Mouse (Mus musculus) heart, embryonic 14.5 days (tissue): ENCODE results near the gene Acot6. TPM values are rescaled to one million over a fixed set of nuclear protein-coding genes. Genes with fewer than 3 reads are reported as not detected.
A peak's percentile ranks its signal among the peaks of the same experiment; 100 is the strongest.

ENCODE experiments used
- ATAC-seq: fragments of 200-750 bp; cut with Nextera tagmentation; 2 replicates; pipeline ENCODE4 v1.8.0; 2017; ENCODE audit warnings: low read depth, moderate TSS enrichment; ENCODE audit not compliant: insufficient number of reproducible peaks, insufficient read depth, low FRiP score
- H3K27ac ChIP-seq, 2 experiments: fragments of 200-500 bp in 1 of 2; fragments of 300-500 bp in 1 of 2; sonication (generic) in 1 of 2; replicated peaks in 1 of 2; 2 replicates each; pipeline ENCODE4 v1.5.1; 2012 to 2014; ENCODE audit warnings: low read depth in 2 of 2, low read length in 2 of 2, control low read depth in 1 of 2, mild to moderate bottlenecking in 1 of 2, mixed read lengths in 1 of 2; ENCODE audit not compliant: control insufficient read depth in 1 of 2, insufficient read depth in 1 of 2
- H3K27me3 ChIP-seq: fragments of 300-500 bp; sonication (generic); 2 replicates; pipeline ENCODE4 v1.6.1; 2014; ENCODE audit warnings: mild to moderate bottlenecking, low read length, control low read depth; ENCODE audit not compliant: control insufficient read depth, insufficient read depth
- H3K36me3 ChIP-seq: fragments of 300-500 bp; sonication (generic); 2 replicates; pipeline ENCODE4 v1.6.1; 2014; ENCODE audit warnings: mild to moderate bottlenecking, control low read depth, low read length, mixed read lengths; ENCODE audit not compliant: control insufficient read depth, insufficient read depth
- H3K4me1 ChIP-seq, 2 experiments: fragments of 200-500 bp in 1 of 2; fragments of 300-500 bp in 1 of 2; sonication (generic) in 1 of 2; 2 replicates each; pipeline ENCODE4 v1.6.1; 2012 to 2014; ENCODE audit warnings: low read length in 2 of 2, control low read depth in 1 of 2, mixed read lengths in 1 of 2; ENCODE audit not compliant: control insufficient read depth in 2 of 2, insufficient read depth in 2 of 2
- H3K4me2 ChIP-seq: fragments of 300-500 bp; sonication (generic); 2 replicates; pipeline ENCODE4 v1.6.1; 2014; ENCODE audit warnings: mild to moderate bottlenecking, low read length
- H3K4me3 ChIP-seq, 2 experiments: fragments of 200-500 bp in 1 of 2; fragments of 300-500 bp in 1 of 2; sonication (generic) in 1 of 2; 2 replicates each; pipeline ENCODE4 v1.5.1; 2012 to 2014; ENCODE audit warnings: low read length in 2 of 2, mild to moderate bottlenecking in 2 of 2, control low read depth in 1 of 2, low read depth in 1 of 2, moderate library complexity in 1 of 2; ENCODE audit not compliant: control insufficient read depth in 1 of 2, insufficient read depth in 1 of 2
- H3K9ac ChIP-seq: fragments of 300-500 bp; sonication (generic); 2 replicates; pipeline ENCODE4 v1.6.1; 2014; ENCODE audit warnings: mild to moderate bottlenecking, low read length
- H3K9me3 ChIP-seq: fragments of 300-500 bp; sonication (generic); 2 replicates; pipeline ENCODE4 v1.6.1; 2016; ENCODE audit warnings: low read length, control low read depth; ENCODE audit not compliant: control insufficient read depth
- WGBS: fragments of 180-500 bp; shearing (Covaris S2); extraction: QIAGEN DNeasy Blood & Tissue Kit; methylation state at CpG from one replicate; pipeline ENCODE4 v1.1.7; 2014; 5-methylcytosine and 5-hydroxymethylcytosine counted together
- polyA plus RNA-seq: library from polyadenylated mRNA; unstranded; fragments of >200 nt; fragmentation: Nextera tagmentation; extraction: Ambion mirVana; gene quantifications from 2 replicates; pipeline ENCODE4 v1.2.1, GENCODE M21; 2014

Gene Acot6
- polyA plus RNA-seq, 1 experiment from 2014 or later, result 1.4 TPM

- Histone ChIP-seq H3K36me3 (no peaks in the 10 kb centered on the region), H3K9me3 (no peaks in the 10 kb centered on the region), H3K4me1 (no peaks in the 10 kb centered on the region), H3K4me3 (no peak overlapping the region), H3K27me3 (no peaks in the 10 kb centered on the region), H3K27ac (no peak overlapping the region), H3K4me2 (no peak overlapping the region), H3K9ac (no peak overlapping the region)
- no peak for ATAC-seq
- 75% methylated on average over 3 of the region's 3 CpGs for WGBS
Observed at GRCm38 (mm10) chr12:84107012-84107411, 6.6 kb downstream of the Acot6 start.

DNA sequence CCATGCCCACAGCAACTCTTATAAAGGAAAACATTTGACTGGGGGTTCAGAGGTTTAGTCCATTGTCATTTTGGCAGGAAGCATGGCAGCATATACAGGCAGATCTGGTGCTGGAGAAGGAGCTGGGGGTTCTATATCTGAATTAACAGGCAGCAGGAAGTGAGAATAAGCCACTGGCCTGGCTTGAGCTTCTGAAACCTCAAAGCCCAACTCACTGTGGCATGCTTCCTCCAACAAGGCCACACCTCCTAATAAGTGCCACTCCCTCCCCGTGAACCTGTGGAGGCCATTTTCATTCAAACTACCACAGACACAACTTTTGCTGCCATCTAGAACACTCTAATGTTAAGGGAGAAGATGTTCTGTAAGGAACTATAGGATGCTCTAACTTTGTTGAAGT is 7.2 kb downstream of the Acot6 start:
- H3K27me3 ChIP-seq, result no peaks in the 10 kb centered on the region
- no peak overlapping the region for H3K4me2 ChIP-seq
- H3K9me3 ChIP-seq, result no peaks in the 10 kb centered on the region
- H3K4me3 ChIP-seq, result no peak overlapping the region
- no peak for ATAC-seq
- no peaks in the 10 kb centered on the region for H3K36me3 ChIP-seq
- no peaks in the 10 kb centered on the region for H3K4me1 ChIP-seq
- H3K27ac ChIP-seq, result no peak overlapping the region
- no peak overlapping the region for H3K9ac ChIP-seq
- 80% methylated on average over 1 of the region's 1 CpGs for WGBS

GRCm38 (mm10) chr12:84109924-84110323 is 9.5 kb downstream of the Acot6 start:
- Histone ChIP-seq H3K4me2 (no peak overlapping the region), H3K4me3 (no peak overlapping the region)

GRCm38 (mm10) chr12:84110814-84111213 is 10.4 kb downstream of the Acot6 start:
- Histone ChIP-seq H3K4me3 (no peak overlapping the region), H3K27me3 (no peaks in the 10 kb centered on the region), H3K9ac (no peak overlapping the region), H3K9me3 (no peaks in the 10 kb centered on the region), H3K4me2 (no peak overlapping the region), H3K4me1 (peaks cover 0 to 7% of the 10 kb centered on the region in 2 experiments; a peak in 2 of 4 replicates), H3K36me3 (no peaks in the 10 kb centered on the region), H3K27ac (no peak overlapping the region)
- no peak for ATAC-seq
- 79% methylated on average over 4 of the region's 4 CpGs for WGBS

More at GRCm38 (mm10) chr12:84109924-84110323, 9.5 kb downstream of the Acot6 start:
- peaks cover 0 to 3% of the 10 kb centered on the region in 2 experiments; a peak in 1 of 4 replicates for H3K4me1 ChIP-seq
- 75% methylated on average over 1 of the region's 1 CpGs for WGBS
- ATAC-seq, result no peak
- H3K9ac ChIP-seq, result no peak overlapping the region
- H3K36me3 ChIP-seq, result no peaks in the 10 kb centered on the region
- no peak overlapping the region for H3K27ac ChIP-seq
- no peaks in the 10 kb centered on the region for H3K9me3 ChIP-seq
- H3K27me3 ChIP-seq, result no peaks in the 10 kb centered on the region

- no peak overlapping the region; the same call in 1 of the 2 replicates for H3K9ac ChIP-seq
- H3K4me2 ChIP-seq, result peak overlapping the region; percentile 68
- H3K4me1 ChIP-seq, result peaks cover 0 to 7% of the 10 kb centered on the region in 2 experiments; a peak in 2 of 4 replicates
- H3K4me3 ChIP-seq, result peak overlapping the region; percentile 27 to 70; a peak in 3 of 4 replicates
- no peak overlapping the region for H3K27ac ChIP-seq
- no peaks in the 10 kb centered on the region for H3K9me3 ChIP-seq
- WGBS, result 46% methylated on average over 6 of the region's 6 CpGs
- H3K27me3 ChIP-seq, result no peaks in the 10 kb centered on the region
- H3K36me3 ChIP-seq, result no peaks in the 10 kb centered on the region
- no peak for ATAC-seq
Observed at GRCm38 (mm10) chr12:84113676-84114075, 13.2 kb downstream of the Acot6 start.

DNA sequence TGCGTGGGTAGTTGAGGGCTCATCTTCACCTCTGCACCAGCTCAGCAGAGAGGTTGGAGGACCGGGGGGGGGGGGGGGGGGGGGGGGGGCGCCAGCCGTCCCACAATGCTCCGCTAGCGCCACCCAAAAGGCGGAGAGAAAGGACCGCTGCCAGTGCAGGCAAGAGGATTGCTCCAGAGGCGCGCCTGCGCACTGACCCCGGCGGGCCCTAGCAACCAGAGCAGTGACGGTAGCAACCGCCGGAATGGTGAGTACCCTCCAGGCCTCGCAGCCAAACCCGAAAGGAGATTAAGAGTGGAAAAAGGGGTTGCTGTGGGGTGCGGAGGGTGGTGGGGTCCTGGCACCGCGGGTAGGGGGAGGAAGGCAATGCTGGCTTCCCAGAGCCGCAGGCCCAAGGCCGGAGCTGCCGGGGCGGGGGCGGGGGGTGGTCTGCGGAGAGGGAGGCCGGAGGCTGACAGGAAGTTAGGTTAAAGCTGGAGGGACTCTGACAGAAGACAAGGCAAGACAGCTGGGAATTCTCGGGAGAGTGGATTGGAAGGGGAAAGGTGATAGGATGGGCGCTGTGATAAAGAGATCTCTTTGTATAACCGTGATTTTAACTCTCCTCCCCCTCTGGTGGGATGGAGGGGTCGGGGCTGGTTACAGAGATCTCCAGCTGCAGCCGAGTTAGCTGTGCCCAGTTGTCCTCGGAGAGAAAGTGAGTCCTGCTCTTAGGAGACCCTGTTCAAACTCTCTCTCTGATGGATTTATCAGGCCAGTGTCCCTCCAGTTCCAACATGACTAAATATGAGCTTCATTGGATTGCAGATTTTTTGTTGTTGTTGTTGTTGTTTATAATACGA is 13.9 kb downstream of the Acot6 start, which contains the start of gene Dnal1:
Dnal1 (plus strand) TSS at position 214 of the 842 bp plus-strand sequence.
- WGBS, result 2% methylated on average over 33 of the region's 35 CpGs

DNA sequence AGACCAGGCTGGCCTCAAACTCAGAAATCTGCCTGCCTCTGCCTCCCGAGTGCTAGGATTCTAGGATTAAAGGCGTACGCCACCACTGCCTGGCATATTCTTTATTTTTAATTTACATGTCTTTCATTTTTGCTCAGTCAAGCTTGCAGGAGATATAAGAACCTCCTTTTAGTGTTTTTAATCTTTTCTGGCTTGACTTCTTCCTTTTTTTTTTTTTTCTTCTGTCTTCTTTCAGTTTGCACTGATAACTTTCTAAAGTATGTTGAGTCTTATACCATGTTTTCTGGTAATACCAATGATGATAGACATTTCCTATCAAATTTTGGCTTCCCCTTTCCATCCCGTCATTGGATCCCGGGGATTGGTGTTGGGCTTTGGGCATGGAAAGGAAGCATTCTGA is 19.1 kb downstream of the Acot6 start:
- H3K27ac ChIP-seq, result no peak overlapping the region
- WGBS, result 92% methylated on average over 5 of the region's 5 CpGs

More for the DNA sequence above, 13.9 kb downstream of the Acot6 start, which contains the start of gene Dnal1:
- Histone ChIP-seq H3K4me1 (peaks cover 0 to 7% of the 10 kb centered on the region in 2 experiments; a peak in 2 of 4 replicates), H3K27ac (no peak within 1 kb of the TSS; a peak in 1 of 4 replicates), H3K36me3 (no peaks in the 10 kb centered on the region), H3K27me3 (no peaks in the 10 kb centered on the region), H3K4me2 (peak within 1 kb of the TSS; percentile 68), H3K9ac (peak within 1 kb of the TSS; percentile 68), H3K9me3 (no peaks in the 10 kb centered on the region), H3K4me3 (peak within 1 kb of the TSS; percentile 70 to 86)
- ATAC-seq, result peak; percentile 85

More for the DNA sequence above, 19.1 kb downstream of the Acot6 start:
- Histone ChIP-seq H3K4me1 (peaks cover 0 to 7% of the 10 kb centered on the region in 2 experiments; a peak in 2 of 4 replicates), H3K9me3 (no peaks in the 10 kb centered on the region), H3K4me2 (no peak overlapping the region), H3K27me3 (no peaks in the 10 kb centered on the region), H3K36me3 (no peaks in the 10 kb centered on the region), H3K9ac (no peak overlapping the region), H3K4me3 (no peak overlapping the region)
- ATAC-seq, result no peak
